Mouse (Mus musculus) Patski (cell line): ENCODE results near the gene Klhl36. TPM values are rescaled to one million over a fixed set of nuclear protein-coding genes. Genes with fewer than 3 reads are reported as not detected.

ENCODE experiments used
- ATAC-seq: fragments of 100-300 bp; one replicate; pipeline ENCODE4 v1.8.0; 2021
- CTCF ChIA-PET: fragments of 350-600 bp; sonication (Branson Sonifier 250); formaldehyde crosslinking; loops from one replicate; lab custom pipeline; 2022; ENCODE audit warnings: inconsistent platforms; lab: Charles Lee
- POLR2A ChIA-PET: fragments of 350-600 bp; sonication (Branson Sonifier 250); formaldehyde crosslinking; loops from one replicate; lab custom pipeline; 2022; ENCODE audit warnings: antibody characterized with exemption, inconsistent platforms; lab: Charles Lee
- DNase-seq: peaks from one replicate; pipeline ENCODE4 v3.0.0-alpha.2; 2011; ENCODE audit warnings: low read depth, low spot score
- H3K27me3 ChIP-seq: fragments of 371-371 bp; one replicate; pipeline ENCODE4 v1.5.1; 2021
- CTCF ChIP-seq: fragments of 100-300 bp; IDR thresholded peaks from one replicate; pipeline ENCODE4 v1.5.1; 2021
- in situ Hi-C: fragments of 300-500 bp; cut with MboI; formaldehyde crosslinking; loops from 3 replicates; pipeline ENCODE4 v1.11.1; 2018; ENCODE audit warnings: low pct_unique_long_range_greater_than_20kb, mixed read lengths
- polyA plus RNA-seq: library from polyadenylated mRNA; unstranded; gene quantifications from one replicate; pipeline ENCODE4 v1.2.3, GENCODE M21; 2021

Klhl36 gene
- polyA plus RNA-seq, 1 experiment from 2014 or later: 8.6 TPM

- POLR2A ChIA-PET: no interaction called here
- in situ Hi-C loops: no loop called here
- CTCF ChIA-PET: interaction anchor here (0.7 kb wide), 1 partner anchor 46 kb away, joined by 3 read pairs; no protein-coding TSS in a partner anchor
- DNase-seq (no peak), ATAC-seq (no peak)
- no peaks in the 10 kb centered on the region for H3K27me3 ChIP-seq
- no peak for TF ChIP-seq CTCF
These were observed 35.9 kb upstream of the Klhl36 start for GRCm38 (mm10) chr8:119825950-119826730.

GRCm38 (mm10) chr8:119826982-119827381 lies 35.1 kb upstream of the Klhl36 start:
- TF ChIP-seq CTCF: no peak
- ATAC-seq (no peak), DNase-seq (no peak)
- in situ Hi-C loops: no loop called here
- no peaks in the 10 kb centered on the region for H3K27me3 ChIP-seq
- ChIA-PET CTCF (no interaction called here), POLR2A (no interaction called here)

GRCm38 (mm10) chr8:119827721-119828153 lies 34.3 kb upstream of the Klhl36 start:
- ChIA-PET POLR2A (no interaction called here), CTCF (no interaction called here)
- TF ChIP-seq CTCF: no peak
- no peaks in the 10 kb centered on the region for H3K27me3 ChIP-seq
- ATAC-seq (no peak), DNase-seq (no peak)
- in situ Hi-C loops: no loop called here

- ATAC-seq: no peak
- in situ Hi-C loops: no loop called here
- CTCF ChIA-PET: interaction anchor here (1.5 kb wide), 1 partner anchor 14 kb away, joined by 4 read pairs; no protein-coding TSS in a partner anchor
- no peak for TF ChIP-seq CTCF
- POLR2A ChIA-PET: interaction anchor here (0.8 kb wide), 1 partner anchor 22 kb away, joined by 3 read pairs; no protein-coding TSS in a partner anchor
- no peaks in the 10 kb centered on the region for H3K27me3 ChIP-seq
- DNase-seq: no peak
These were observed 33.1 kb upstream of the Klhl36 start for GRCm38 (mm10) chr8:119829015-119829414.

- no peak for DNase-seq
- ATAC-seq: no peak
- no peaks in the 10 kb centered on the region for H3K27me3 ChIP-seq
- CTCF ChIA-PET: interaction anchor here (1.5 kb wide), 1 partner anchor 14 kb away, joined by 4 read pairs; no protein-coding TSS in a partner anchor
- in situ Hi-C loops: no loop called here
- TF ChIP-seq CTCF: no peak
- POLR2A ChIA-PET: interaction anchor here (0.8 kb wide), 1 partner anchor 22 kb away, joined by 3 read pairs; no protein-coding TSS in a partner anchor
These were observed 32.6 kb upstream of the Klhl36 start for GRCm38 (mm10) chr8:119829420-119829819.

- DNase-seq (no peak), ATAC-seq (no peak)
- CTCF ChIA-PET: interaction anchor here (1.5 kb wide), 1 partner anchor 13 kb away, joined by 4 read pairs; no protein-coding TSS in a partner anchor
- POLR2A ChIA-PET: interaction anchor here (0.6 to 0.8 kb wide), 2 partner anchors 23 to 583 kb away, joined by 3 read pairs; no protein-coding TSS in a partner anchor
- TF ChIP-seq CTCF: no peak
- in situ Hi-C loops: no loop called here
- H3K27me3 ChIP-seq: no peaks in the 10 kb centered on the region
These were observed 32.0 kb upstream of the Klhl36 start for GRCm38 (mm10) chr8:119829870-119830580.

GRCm38 (mm10) chr8:119830589-119830988 lies 31.5 kb upstream of the Klhl36 start:
- no peak for DNase-seq
- H3K27me3 ChIP-seq: no peaks in the 10 kb centered on the region
- ChIA-PET POLR2A (interaction anchor here (0.6 kb wide), 1 partner anchor 582 kb away, joined by 3 read pairs; no protein-coding TSS in a partner anchor), CTCF (interaction anchor here (1.5 kb wide), 1 partner anchor 13 kb away, joined by 4 read pairs; no protein-coding TSS in a partner anchor)
- no peak for ATAC-seq
- in situ Hi-C loops: no loop called here
- TF ChIP-seq CTCF: no peak

- POLR2A ChIA-PET: no interaction called here
- CTCF ChIA-PET: no interaction called here
- no peak for TF ChIP-seq CTCF
- ATAC-seq: no peak
- in situ Hi-C loops: no loop called here
- no peaks in the 10 kb centered on the region for H3K27me3 ChIP-seq
- no peak for DNase-seq
These were observed 30.6 kb upstream of the Klhl36 start for GRCm38 (mm10) chr8:119831336-119831995.

- DNase-seq: no peak
- H3K27me3 ChIP-seq: no peaks in the 10 kb centered on the region
- POLR2A ChIA-PET: no interaction called here
- CTCF ChIA-PET: no interaction called here
- in situ Hi-C loops: no loop called here
- no peak for ATAC-seq
- no peak for TF ChIP-seq CTCF
These were observed 29.9 kb upstream of the Klhl36 start for GRCm38 (mm10) chr8:119832101-119832617.

GRCm38 (mm10) chr8:119832931-119833330 lies 29.1 kb upstream of the Klhl36 start:
- DNase-seq: no peak
- CTCF ChIA-PET: no interaction called here
- POLR2A ChIA-PET: no interaction called here
- ATAC-seq: no peak
- TF ChIP-seq CTCF: no peak
- in situ Hi-C loops: no loop called here
- H3K27me3 ChIP-seq: no peaks in the 10 kb centered on the region
